Mouse (Mus musculus) bone marrow macrophage, adult 2 months (primary cell): ENCODE measurements at regions not wholly inside any gene's neighbourhood (a gene's known extent, or its start where the extent isn't known, plus 50 kb on each side); places are given as distances from the start of the nearest gene placed in this dataset.

Experiments used
- CTCF ChIP-seq: IDR thresholded peaks from 2 replicates; pipeline ENCODE4 v1.5.1; 2012; ENCODE audit warnings: low read depth, mild to moderate bottlenecking, low read length, moderate library complexity
- POLR2A ChIP-seq: IDR thresholded peaks from 2 replicates; pipeline ENCODE4 v1.6.1; 2012; ENCODE audit warnings: mild to moderate bottlenecking, low read depth, low read length, borderline replicate concordance

DNA sequence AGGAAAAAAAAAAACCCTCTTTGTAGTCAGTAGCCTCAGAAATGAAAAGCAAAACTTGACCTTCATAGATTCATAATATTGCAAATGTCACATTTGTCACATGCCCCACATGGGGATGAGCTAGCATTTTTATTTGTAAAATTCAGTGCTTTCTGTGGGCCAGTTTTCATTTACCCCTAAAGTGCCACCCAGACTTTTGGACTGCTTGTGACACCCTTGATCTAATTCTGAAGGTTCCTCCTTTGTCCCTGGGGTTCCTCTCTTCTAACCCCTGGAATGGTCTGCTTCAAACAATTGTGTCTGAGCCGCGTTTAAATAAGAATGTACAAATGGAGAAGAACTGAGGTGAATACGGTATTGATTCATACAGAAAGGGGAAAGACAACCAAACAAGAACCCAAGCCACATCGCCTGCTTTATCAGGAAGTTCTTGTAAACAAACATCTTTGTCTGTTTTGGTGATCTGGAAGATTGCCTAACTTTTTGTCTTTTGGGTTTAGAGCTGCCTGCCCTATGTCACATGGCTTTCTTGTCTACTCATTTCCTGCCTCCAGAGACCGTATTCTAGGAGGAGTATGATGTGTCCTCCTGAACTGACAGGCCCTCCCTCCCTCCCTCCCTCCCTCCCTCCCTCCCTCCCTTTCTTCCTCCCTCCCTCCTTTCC lies 203.1 kb upstream of the Gm9833 start:
- TF ChIP-seq POLR2A (no peak), CTCF (no peak)
